Mouse (Mus musculus) G1E (cell line): ENCODE results near the gene Vrk1.

Experiments used
- CTCF ChIP-seq: IDR thresholded peaks from 2 replicates; pipeline ENCODE4 v1.5.1; 2012; ENCODE audit warnings: low read depth, low read length, inconsistent platforms, mixed read lengths
- GATA2 ChIP-seq: IDR thresholded peaks from 2 replicates; pipeline ENCODE4 v1.6.1; 2012; ENCODE audit warnings: low read depth, low read length, inconsistent platforms, borderline replicate concordance
- POLR2AphosphoS5 ChIP-seq: IDR thresholded peaks from 2 replicates; pipeline ENCODE4 v1.6.1; 2012; ENCODE audit warnings: low read depth, low read length, inconsistent platforms; ENCODE audit not compliant: insufficient replicate concordance
- TAL1 ChIP-seq: conservative IDR thresholded peaks from 2 replicates; pipeline ENCODE4 v1.6.1; 2012; ENCODE audit warnings: low read depth, low read length, inconsistent platforms, mixed read lengths

- TF ChIP-seq POLR2AphosphoS5 (no peak), CTCF (no peak), TAL1 (no peak), GATA2 (no peak)
Measured at GRCm38 (mm10) chr12:105981974-105982305, 28.1 kb upstream of the Vrk1 start.
